In genomic region chr2:70025711-70026110, GRCm38 (mm10) we compare ENCODE assay signal across 18 mouse cellular contexts. TPM values are rescaled to one million over a fixed set of nuclear protein-coding genes. Genes with fewer than 3 reads are reported as not detected.
"Had no signal": no experiment of that assay in that cellular context is flagged by ENCODE, and none has a peak within 500 bp of the region (broad histone marks: within the 10 kb centered on the region; RNA-seq: fewer than 3 reads in every experiment).

No protein-coding gene starts in this region.

- H3K27ac ChIP-seq: limb, embryonic 12.5 days; liver, embryonic 14.5 days; midbrain, embryonic 10.5 days; neural tube, embryonic 15.5 days had no signal

- ATAC-seq: inflammation-experienced regulatory T-cells, adult 6 months; intestine, postnatal 0 days; lung, postnatal 0 days had no signal

- H3K4me3 ChIP-seq: limb, embryonic 12.5 days; midbrain, embryonic 10.5 days; myocyte; neural tube, embryonic 15.5 days had no signal

- DNase-seq: kidney, adult 8-10 months; kidney, postnatal 25 days; lung, adult 2 months; lung, postnatal 36 days; midbrain, embryonic 14.5 days; right cerebral cortex, postnatal 4 days; spleen, adult 18-20 months; thymus, adult 2 months; thymus, postnatal 25 days had no signal

RNA-seq across cellular contexts. Expression of gene Myo3b, which starts 13.2 kb away (rescaled TPM):
- total RNA-seq: liver, adult 2 months had no signal
